Mouse (Mus musculus) heart, embryonic 11.5 days (tissue): ENCODE measurements at regions not wholly inside any gene's neighbourhood (a gene's known extent, or its start where the extent isn't known, plus 50 kb on each side); places are given as distances from the start of the nearest gene placed in this dataset.

ENCODE experiments used
- ATAC-seq: fragments of 200-750 bp; cut with Nextera tagmentation; replicated peaks from 2 replicates; pipeline ENCODE4 v1.8.0; 2017; ENCODE audit warnings: moderate library complexity; ENCODE audit not compliant: insufficient number of reproducible peaks, low FRiP score, low TSS enrichment
- H3K27ac ChIP-seq: fragments of 300-500 bp; sonication (generic); 2 replicates; pipeline ENCODE4 v1.5.1; 2014; ENCODE audit warnings: mild to moderate bottlenecking, low read depth, low read length
- H3K27me3 ChIP-seq: fragments of 300-500 bp; sonication (generic); 2 replicates; pipeline ENCODE4 v1.6.1; 2014; ENCODE audit warnings: mild to moderate bottlenecking, low read length, mixed read lengths; ENCODE audit not compliant: control insufficient read depth, insufficient read depth
- H3K36me3 ChIP-seq: fragments of 300-500 bp; sonication (generic); 2 replicates; pipeline ENCODE4 v1.6.1; 2014; ENCODE audit warnings: mild to moderate bottlenecking, low read length, moderate library complexity, mixed read lengths; ENCODE audit not compliant: control insufficient read depth, insufficient read depth
- H3K4me1 ChIP-seq: fragments of 300-500 bp; sonication (generic); 2 replicates; pipeline ENCODE4 v1.6.1; 2014; ENCODE audit warnings: low read length; ENCODE audit not compliant: control insufficient read depth, insufficient read depth
- H3K4me2 ChIP-seq: fragments of 300-500 bp; sonication (generic); 2 replicates; pipeline ENCODE4 v1.6.1; 2014; ENCODE audit warnings: mild to moderate bottlenecking, moderate library complexity
- H3K4me3 ChIP-seq: fragments of 300-500 bp; sonication (generic); 2 replicates; pipeline ENCODE4 v1.5.1; 2014; ENCODE audit warnings: low read depth, low read length
- H3K9ac ChIP-seq: fragments of 300-500 bp; sonication (generic); 2 replicates; pipeline ENCODE4 v1.6.1; 2014; ENCODE audit warnings: mild to moderate bottlenecking, low read depth, low read length, moderate library complexity
- H3K9me3 ChIP-seq: fragments of 300-500 bp; sonication (generic); replicated peaks from 2 replicates; pipeline ENCODE4 v1.6.1; 2016; ENCODE audit warnings: low read length; ENCODE audit not compliant: control insufficient read depth
- WGBS: fragments of 180-500 bp; shearing (Covaris S2); extraction: QIAGEN DNeasy Blood & Tissue Kit; methylation state at CpG from one replicate; pipeline ENCODE4 v1.1.7; 2014; ENCODE audit not compliant: insufficient replicate concordance; 5-methylcytosine and 5-hydroxymethylcytosine counted together

DNA sequence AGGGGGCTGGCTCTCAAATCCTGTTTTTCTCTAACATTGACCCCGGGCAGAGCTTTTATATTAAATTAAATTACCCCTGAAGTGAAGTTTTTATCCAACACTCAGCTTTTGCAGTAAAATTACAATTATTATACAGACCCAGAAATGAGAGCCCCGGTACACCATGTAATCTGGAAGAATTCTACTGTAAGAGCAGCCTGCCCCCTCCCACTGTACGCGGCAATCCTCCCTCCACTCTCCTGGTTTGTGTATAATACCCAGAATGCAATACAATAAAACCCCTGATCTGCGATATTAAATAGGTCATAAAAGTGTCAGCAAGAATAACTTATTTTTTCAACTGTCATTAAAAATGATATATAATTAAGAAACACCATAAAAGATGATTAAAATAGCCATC, 492.3 kb downstream of the Ajap1 start:
- WGBS: 85% methylated on average over 5 of the region's 5 CpGs

DNA sequence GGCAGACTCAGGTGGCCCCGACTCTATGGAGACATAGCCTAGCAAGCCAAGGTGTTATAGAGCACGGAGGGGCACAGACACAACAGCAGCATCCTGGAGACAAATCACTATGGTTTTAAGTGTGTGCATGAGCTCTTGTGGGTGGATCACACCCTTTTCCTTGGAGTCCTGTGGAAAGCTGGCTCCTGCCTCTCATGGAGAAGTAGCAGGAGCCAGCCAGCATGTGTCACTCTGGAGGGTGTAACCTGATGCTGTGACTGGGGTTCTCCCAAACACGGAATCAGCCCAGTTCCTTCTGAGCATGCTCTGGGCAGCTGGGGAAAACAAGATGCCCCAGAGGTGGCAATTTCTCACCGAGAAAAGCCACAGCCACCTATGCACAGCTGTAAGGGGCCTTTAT, 494.9 kb downstream of the Ajap1 start:
- Histone ChIP-seq H3K27ac (no peak overlapping the region), H3K9me3 (no peaks in the 10 kb centered on the region), H3K9ac (no peak overlapping the region), H3K4me2 (no peak overlapping the region), H3K27me3 (no peaks in the 10 kb centered on the region), H3K4me3 (no peak overlapping the region), H3K4me1 (no peaks in the 10 kb centered on the region), H3K36me3 (no peaks in the 10 kb centered on the region)
- WGBS: 79% methylated on average over 4 of the region's 4 CpGs
- no peak for ATAC-seq

More for the DNA sequence above, 492.3 kb downstream of the Ajap1 start:
- Histone ChIP-seq H3K36me3 (no peaks in the 10 kb centered on the region), H3K27me3 (no peaks in the 10 kb centered on the region), H3K9me3 (no peaks in the 10 kb centered on the region), H3K4me3 (no peak overlapping the region), H3K4me1 (no peaks in the 10 kb centered on the region), H3K27ac (no peak overlapping the region), H3K4me2 (no peak overlapping the region), H3K9ac (no peak overlapping the region)
- ATAC-seq: no peak

DNA sequence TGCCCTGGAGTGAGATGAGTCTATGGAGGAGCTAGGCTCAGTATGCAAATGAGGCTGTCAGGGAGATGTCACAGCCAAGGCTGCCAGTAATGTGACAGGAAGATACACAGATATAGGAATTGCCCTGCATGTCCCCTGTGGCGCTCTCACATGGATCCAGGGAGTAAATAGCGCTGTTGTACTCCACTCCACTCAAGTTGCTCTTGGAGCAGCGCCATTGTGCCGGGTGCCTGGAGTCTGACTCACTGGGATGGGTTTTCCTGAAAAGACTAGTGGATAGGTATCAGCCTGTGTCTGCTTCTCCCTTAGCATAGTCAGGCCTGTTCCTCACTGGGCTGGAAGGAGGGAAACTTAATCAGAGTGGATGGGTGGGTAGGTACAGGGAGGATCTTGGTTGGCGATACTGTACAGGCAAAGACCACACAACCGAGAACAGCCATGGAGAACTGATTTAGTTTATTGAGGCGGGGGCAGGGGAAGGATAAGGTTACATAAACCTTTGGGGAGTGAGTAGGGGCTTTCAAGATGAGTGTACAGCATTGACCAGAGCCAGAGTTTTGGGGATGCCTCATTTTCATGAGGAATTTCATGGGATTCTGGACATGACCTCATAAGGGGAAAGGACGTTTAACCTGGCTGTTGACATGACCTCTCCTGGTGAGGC, 497.5 kb upstream of the Kcnab2 start:
- H3K27me3 ChIP-seq: peaks cover 2% of the 10 kb centered on the region; the same call in 1 of the 2 replicates
- WGBS: 72% methylated on average over 8 of the region's 8 CpGs
- H3K36me3 ChIP-seq: no peaks in the 10 kb centered on the region
- H3K9ac ChIP-seq: no peak overlapping the region
- ATAC-seq: no peak
- H3K9me3 ChIP-seq: no peaks in the 10 kb centered on the region
- no peak overlapping the region for H3K4me3 ChIP-seq
- H3K4me2 ChIP-seq: no peak overlapping the region
- H3K27ac ChIP-seq: no peak overlapping the region
- H3K4me1 ChIP-seq: no peaks in the 10 kb centered on the region

DNA sequence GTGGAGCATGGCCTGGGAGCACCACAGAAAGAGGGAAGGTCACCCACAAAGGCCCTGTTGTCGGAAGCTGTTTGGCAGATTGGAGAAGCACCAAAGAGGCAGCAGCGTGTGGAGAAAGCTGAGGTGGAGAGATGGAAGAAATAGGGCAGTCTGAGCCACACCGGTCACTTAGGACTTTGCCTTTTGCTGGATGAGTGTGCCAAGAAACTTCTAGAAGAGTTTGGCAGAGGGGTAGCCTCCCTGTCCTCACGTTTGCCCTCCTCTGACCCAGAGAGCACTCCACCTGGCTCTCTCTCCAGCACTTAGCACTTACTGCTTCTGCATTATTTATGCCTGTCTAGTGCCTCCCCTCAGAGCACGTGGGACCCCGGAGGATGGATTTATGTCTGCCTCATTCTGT, 485.3 kb upstream of the Kcnab2 start:
- ATAC-seq: no peak
- no peak overlapping the region for H3K9ac ChIP-seq
- H3K4me3 ChIP-seq: no peak overlapping the region
- no peaks in the 10 kb centered on the region; the same call in 1 of the 2 replicates for H3K9me3 ChIP-seq
- no peak overlapping the region for H3K27ac ChIP-seq
- no peaks in the 10 kb centered on the region for H3K27me3 ChIP-seq
- no peaks in the 10 kb centered on the region for H3K4me1 ChIP-seq
- H3K4me2 ChIP-seq: no peak overlapping the region
- H3K36me3 ChIP-seq: no peaks in the 10 kb centered on the region
- 75% methylated on average over 6 of the region's 6 CpGs for WGBS

DNA sequence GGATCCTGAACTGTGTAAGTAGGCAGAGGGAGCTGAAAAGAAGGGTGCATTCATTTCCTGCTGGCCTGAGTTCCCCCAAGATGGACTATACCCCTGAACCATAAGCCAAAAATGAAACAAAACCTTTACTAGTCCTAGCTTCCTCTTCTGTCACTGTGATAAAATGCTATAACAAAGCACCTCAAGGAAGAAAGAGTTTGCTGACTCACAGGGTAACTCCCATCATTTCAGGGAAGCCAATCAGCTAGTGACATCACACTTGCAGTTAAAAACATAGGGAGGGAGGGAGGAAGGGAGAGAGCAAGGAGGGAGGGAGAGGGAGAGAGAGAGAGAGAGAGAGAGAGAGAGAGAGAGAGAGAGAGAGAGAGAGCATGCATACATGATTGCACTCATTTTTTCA, 484.5 kb upstream of the Kcnab2 start:
- Histone ChIP-seq H3K27me3 (no peaks in the 10 kb centered on the region), H3K9me3 (no peaks in the 10 kb centered on the region; the same call in 1 of the 2 replicates), H3K36me3 (no peaks in the 10 kb centered on the region), H3K4me3 (no peak overlapping the region), H3K27ac (no peak overlapping the region), H3K4me1 (no peaks in the 10 kb centered on the region), H3K4me2 (no peak overlapping the region), H3K9ac (no peak overlapping the region)
- ATAC-seq: peak; percentile 73; the same call in 1 of the 2 replicates

DNA sequence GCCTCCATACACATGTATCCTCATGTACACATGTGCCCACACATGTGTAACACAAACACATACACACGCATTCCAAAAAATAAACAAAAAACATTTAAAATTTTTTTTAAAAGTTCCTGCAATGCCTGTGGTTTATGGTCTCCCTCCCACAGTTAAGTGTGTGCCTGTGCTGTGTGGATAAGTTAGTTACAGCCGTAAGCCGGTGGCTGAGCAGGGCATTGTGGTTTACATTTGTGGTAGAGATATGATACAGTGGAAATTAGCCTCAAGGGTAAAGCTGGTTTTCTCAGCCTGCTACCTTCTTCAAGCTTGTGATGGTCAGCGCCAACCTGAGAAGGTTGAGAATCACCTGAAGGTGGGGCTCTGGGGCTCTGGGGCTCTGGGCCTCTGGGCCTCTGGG, 484.0 kb upstream of the Kcnab2 start:
- Histone ChIP-seq H3K4me2 (no peak overlapping the region), H3K4me3 (no peak overlapping the region), H3K9me3 (no peaks in the 10 kb centered on the region; the same call in 1 of the 2 replicates), H3K27me3 (no peaks in the 10 kb centered on the region), H3K9ac (no peak overlapping the region), H3K27ac (no peak overlapping the region), H3K36me3 (no peaks in the 10 kb centered on the region), H3K4me1 (no peaks in the 10 kb centered on the region)
- no peak for ATAC-seq
- 76% methylated on average over 4 of the region's 4 CpGs for WGBS

DNA sequence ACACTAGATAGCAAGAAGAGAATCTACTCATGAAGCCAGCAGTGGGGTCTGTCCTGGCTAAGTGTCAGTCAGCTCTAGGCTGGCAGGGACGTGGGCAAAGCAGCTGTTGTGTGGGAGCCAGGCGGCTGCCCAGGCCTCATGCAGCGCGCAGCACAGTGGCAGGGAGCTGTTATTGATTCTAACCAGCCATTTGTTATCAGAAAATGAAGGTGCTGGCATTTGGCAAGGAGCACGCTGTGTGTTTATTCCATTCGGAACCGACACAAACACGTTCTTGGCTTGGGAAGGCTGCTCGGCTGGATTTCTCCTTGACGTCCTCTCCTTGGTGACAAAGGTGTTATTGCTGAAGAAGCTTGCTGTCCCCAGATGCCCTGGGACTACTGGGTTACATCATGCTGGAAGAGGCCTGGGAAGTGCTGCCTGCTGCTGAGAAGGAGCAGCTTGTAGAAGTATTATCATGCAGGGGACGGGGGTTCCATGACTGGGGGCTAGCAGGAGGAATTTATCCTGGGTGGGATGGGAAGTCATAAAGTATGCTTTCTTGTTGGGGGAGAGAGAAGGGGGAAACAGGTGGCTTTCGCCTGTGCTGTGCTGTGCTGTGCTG, 482.1 kb upstream of the Kcnab2 start:
- no peak for ATAC-seq
- no peaks in the 10 kb centered on the region; the same call in 1 of the 2 replicates for H3K9me3 ChIP-seq
- no peaks in the 10 kb centered on the region for H3K4me1 ChIP-seq
- no peak overlapping the region for H3K4me2 ChIP-seq
- H3K4me3 ChIP-seq: no peak overlapping the region
- H3K9ac ChIP-seq: no peak overlapping the region
- no peaks in the 10 kb centered on the region for H3K36me3 ChIP-seq
- H3K27ac ChIP-seq: no peak overlapping the region
- no peaks in the 10 kb centered on the region for H3K27me3 ChIP-seq
- WGBS: 57% methylated on average over 12 of the region's 12 CpGs

DNA sequence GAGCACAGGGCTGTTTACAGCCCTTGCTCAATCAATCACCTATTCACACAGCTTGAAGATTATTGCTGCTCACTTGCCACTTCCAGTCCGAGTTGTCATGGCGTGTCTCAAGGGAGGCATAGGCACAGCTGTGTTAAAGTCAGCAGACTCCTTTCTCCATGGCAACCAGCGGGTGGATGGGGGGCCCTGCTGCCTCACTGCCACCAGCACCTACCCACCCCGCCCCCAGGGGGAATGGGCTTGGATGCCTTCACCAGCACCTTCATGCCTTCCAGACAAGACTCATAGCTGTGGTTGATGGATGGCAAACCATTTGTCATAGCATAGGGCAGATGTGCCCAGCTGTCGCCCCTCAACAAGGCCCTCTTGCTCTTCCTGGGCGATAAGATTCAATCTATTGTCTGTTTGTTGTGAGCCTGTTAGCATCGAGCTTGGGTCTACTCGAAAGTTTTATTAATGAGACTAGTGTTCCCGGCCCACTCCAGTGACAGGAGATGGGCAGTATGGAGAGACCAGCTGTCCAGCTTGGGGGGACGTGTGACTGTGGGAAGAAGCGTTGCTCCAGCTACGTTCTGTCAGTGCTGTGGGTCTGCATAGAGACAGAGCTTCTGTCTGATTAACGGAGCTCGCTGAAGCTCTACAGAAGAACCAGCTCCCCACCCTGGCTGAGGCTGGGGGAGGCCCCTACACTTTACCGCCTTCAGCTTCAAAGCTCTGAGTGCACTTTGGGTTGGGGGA, 475.7 kb upstream of the Kcnab2 start:
- H3K9me3 ChIP-seq: no peaks in the 10 kb centered on the region
- H3K4me1 ChIP-seq: no peaks in the 10 kb centered on the region
- no peaks in the 10 kb centered on the region for H3K36me3 ChIP-seq
- no peak for ATAC-seq
- no peaks in the 10 kb centered on the region for H3K27me3 ChIP-seq
- H3K27ac ChIP-seq: no peak overlapping the region
- 58% methylated on average over 15 of the region's 15 CpGs for WGBS
- H3K4me3 ChIP-seq: no peak overlapping the region
- H3K4me2 ChIP-seq: no peak overlapping the region
- no peak overlapping the region for H3K9ac ChIP-seq
